Mouse (Mus musculus): ENCODE results near the gene Dst.

The Dst gene

GRCm38 (mm10) chr1:34129691-34130090, 221.7 kb downstream of the Dst start:
- no peak for DNase-seq (ENCODE audit: low spot score)

- no peak for DNase-seq (ENCODE audit: low spot score)
Measured at GRCm38 (mm10) chr1:34130804-34131203, 222.8 kb downstream of the Dst start.

- no peak for DNase-seq (ENCODE audit: low spot score)
Measured at GRCm38 (mm10) chr1:34132875-34133274, 224.8 kb downstream of the Dst start.

- DNase-seq (ENCODE audit: low spot score): no peak
Measured at GRCm38 (mm10) chr1:34135535-34135934, 227.5 kb downstream of the Dst start.

- DNase-seq (ENCODE audit: low spot score): no peak
Measured at GRCm38 (mm10) chr1:34139191-34139853, 231.3 kb downstream of the Dst start.

GRCm38 (mm10) chr1:34139871-34140471, 231.9 kb downstream of the Dst start:
- DNase-seq (ENCODE audit: low spot score): no peak

GRCm38 (mm10) chr1:34140686-34141085, 232.7 kb downstream of the Dst start:
- no peak for DNase-seq (ENCODE audit: low spot score)

GRCm38 (mm10) chr1:34142951-34143580, 235.0 kb downstream of the Dst start:
- DNase-seq (ENCODE audit: low spot score): no peak

- DNase-seq (ENCODE audit: low spot score): no peak
Measured at GRCm38 (mm10) chr1:34144826-34145225, 236.8 kb downstream of the Dst start.

GRCm38 (mm10) chr1:34148039-34148438, 240.0 kb downstream of the Dst start:
- DNase-seq (ENCODE audit: low spot score): no peak

- no peak for DNase-seq (ENCODE audit: low spot score)
Measured at GRCm38 (mm10) chr1:34150416-34151093, 242.5 kb downstream of the Dst start.

GRCm38 (mm10) chr1:34152683-34153082, 244.7 kb downstream of the Dst start:
- DNase-seq (ENCODE audit: low spot score): no peak

GRCm38 (mm10) chr1:34156058-34156457, 248.0 kb downstream of the Dst start:
- no peak for DNase-seq (ENCODE audit: low spot score)

GRCm38 (mm10) chr1:34157702-34158101, 249.7 kb downstream of the Dst start:
- DNase-seq (ENCODE audit: low spot score): no peak

GRCm38 (mm10) chr1:34158822-34159221, 250.8 kb downstream of the Dst start:
- DNase-seq (ENCODE audit: low spot score): no peak

GRCm38 (mm10) chr1:34159898-34160297, 251.9 kb downstream of the Dst start:
- DNase-seq (ENCODE audit: low spot score): no peak

GRCm38 (mm10) chr1:34164616-34165295, 256.7 kb downstream of the Dst start:
- peak; percentile 86 for DNase-seq (ENCODE audit: low spot score)

- no peak for DNase-seq (ENCODE audit: low spot score)
Measured at GRCm38 (mm10) chr1:34165926-34166325, 257.9 kb downstream of the Dst start.

GRCm38 (mm10) chr1:34167151-34168057, 259.4 kb downstream of the Dst start:
- no peak for DNase-seq (ENCODE audit: low spot score)

GRCm38 (mm10) chr1:34169086-34169485, 261.1 kb downstream of the Dst start:
- DNase-seq (ENCODE audit: low spot score): no peak

- no peak for DNase-seq (ENCODE audit: low spot score)
Measured at GRCm38 (mm10) chr1:34174517-34174916, 266.5 kb downstream of the Dst start.
